Mouse (Mus musculus): Measurements from ENCODE around the gene Sash1.

GRCm38 (mm10) chr10:8872788-8873187, 13.1 kb downstream of the Sash1 start:
- TF ChIP-seq CTCF (IDR thresholded peaks at IDR 0.05; ENCODE audit: low read depth, low read length) (no peak), GATA1 (IDR thresholded peaks at IDR 0.05; ENCODE audit: borderline replicate concordance, low read length) (no peak)

All from G1E (cell line).